In genomic region chr1:136141176-136141950, GRCm38 (mm10) we compare ENCODE assay signal across 8 mouse cellular contexts. TPM values are rescaled to one million over a fixed set of nuclear protein-coding genes. Genes with fewer than 3 reads are reported as not detected.
DNase-seq lines count a peak whose midpoint lies in the region; ATAC-seq and TF ChIP-seq lines count a peak whose summit lies in the region.

No protein-coding gene starts in this region.

- no peak overlapping the region for H3K4me2 ChIP-seq in liver, embryonic 11.5 days
- peak overlapping the region; percentile 26 for H3K4me2 ChIP-seq in neural tube, embryonic 13.5 days

- H3K9me3 ChIP-seq in liver, embryonic 11.5 days (ENCODE audit: control insufficient read depth, low read length), result no peaks in the 10 kb centered on the region
- no peaks in the 10 kb centered on the region for H3K9me3 ChIP-seq in neural tube, embryonic 13.5 days

- no peak overlapping the region for H3K4me3 ChIP-seq in liver, embryonic 11.5 days (ENCODE audit: low read depth, low read length)
- no peak overlapping the region for H3K4me3 ChIP-seq in neural tube, embryonic 13.5 days
- no peak overlapping the region for H3K4me3 ChIP-seq in gastrocnemius, adult 2 months

- TF ChIP-seq CTCF in gastrocnemius, adult 2 months (IDR thresholded peaks at IDR 0.05), result no peak

- H3K4me1 ChIP-seq in liver, embryonic 11.5 days (replicated peaks; ENCODE audit: control insufficient read depth, insufficient read depth, low read length), result peaks cover 60% of the 10 kb centered on the region
- peaks cover 85% of the 10 kb centered on the region for H3K4me1 ChIP-seq in neural tube, embryonic 13.5 days (replicated peaks)

- no peaks in the 10 kb centered on the region for H3K27me3 ChIP-seq in liver, embryonic 11.5 days (replicated peaks; ENCODE audit: control insufficient read depth, insufficient read depth, low read length)
- no peaks in the 10 kb centered on the region for H3K27me3 ChIP-seq in neural tube, embryonic 13.5 days

- H3K36me3 ChIP-seq in liver, embryonic 11.5 days (ENCODE audit: control insufficient read depth, insufficient read depth, low read length), result no peaks in the 10 kb centered on the region
- H3K36me3 ChIP-seq in neural tube, embryonic 13.5 days, result peaks cover 18% of the 10 kb centered on the region

- WGBS in liver, embryonic 11.5 days, result 69% methylated on average over 11 of the region's 11 CpGs
- WGBS in neural tube, embryonic 13.5 days, result 87% methylated on average over 11 of the region's 11 CpGs

- ATAC-seq in liver, embryonic 11.5 days (replicated peaks; ENCODE audit: low FRiP score), result no peak; the same call in 1 of the 2 replicates
- ATAC-seq in neural tube, embryonic 13.5 days (ENCODE audit: low read depth), result no peak

- no peak overlapping the region for H3K9ac ChIP-seq in liver, embryonic 11.5 days (ENCODE audit: low read depth, low read length)
- no peak overlapping the region for H3K9ac ChIP-seq in neural tube, embryonic 13.5 days

- 0 out of 2 replicates have a peak overlapping the region, but pooled peaks have one; percentile 9 for H3K27ac ChIP-seq in liver, embryonic 11.5 days (ENCODE audit: low read depth, low read length)
- peak overlapping the region; percentile 74 for H3K27ac ChIP-seq in neural tube, embryonic 13.5 days (replicated peaks)
- H3K27ac ChIP-seq in gastrocnemius, adult 2 months, result no peak overlapping the region

- peak; percentile 50 to 56 for DNase-seq in adrenal gland, postnatal 36 days
- no peak for DNase-seq in adrenal gland, adult 8-10 months
- DNase-seq in lung, postnatal 14 days, result peak; percentile 33
- DNase-seq in lung, postnatal 10 days, result no peak
- no peak for DNase-seq in liver, embryonic 11.5 days (ENCODE audit: low spot score)
- DNase-seq in thymus, postnatal 10 days (ENCODE audit: low spot score in 2 of 2), result no peak
- DNase-seq in gastrocnemius, adult 2 months, result no peak

- intact Hi-C loops in gastrocnemius, adult 2 months (cut with DNase I), result no loop called here

RNA-seq across cellular contexts. Expression of gene Kif21b, which starts 10.2 kb away (rescaled TPM):
- total RNA-seq in adrenal gland, postnatal 36 days (2021), result 1 to 10 TPM; 2.4 TPM
- 10 to 100 TPM in 2 of 4 experiments, 1 to 10 TPM in 2; 3.8 to 12.3 (median 7.6) TPM for total RNA-seq in adrenal gland, adult 8-10 months (2022)
- 3.6 and 4.8 TPM in 2 replicates for polyA plus RNA-seq in liver, embryonic 11.5 days (2014; fragmentation: Nextera tagmentation; extraction: Ambion mirVana)
- 34.6 and 41.7 TPM in 2 replicates for polyA plus RNA-seq in neural tube, embryonic 13.5 days (2015; fragmentation: Nextera tagmentation; extraction: Ambion mirVana)
- under 1 TPM; 0.46 to 0.47 TPM for total RNA-seq in gastrocnemius, adult 2 months (2021)

Comparison
In these comparisons a context has a peak if more than half of its experiments do, and no peak if none do; other contexts are left out.
1. DNase-seq: peak in adrenal gland, postnatal 36 days (2 of 2) and lung, postnatal 14 days (single experiment); none in adrenal gland, adult 8-10 months (single experiment), lung, postnatal 10 days (single experiment), liver, embryonic 11.5 days (single experiment), thymus, postnatal 10 days (0 of 2) and gastrocnemius, adult 2 months (single experiment).